Mouse (Mus musculus): ENCODE data around the gene Slc26a11.
A peak's percentile ranks its signal among the peaks of the same experiment; 100 is the strongest.

The Slc26a11 gene

GRCm38 (mm10) chr11:119355443-119356385, at the start of gene Slc26a11, which contains the start of gene Sgsh:
Slc26a11 (plus strand) TSS chr11:119355557.
Sgsh (minus strand) TSS chr11:119355536.
- peak; percentile 66 to 69 for DNase-seq (ENCODE audit: low spot score in 2 of 2)

- no peak for DNase-seq (ENCODE audit: low spot score in 2 of 2)
Measured at GRCm38 (mm10) chr11:119306762-119307657, 48.3 kb upstream of the Slc26a11 start.

GRCm38 (mm10) chr11:119307658-119307867, 47.8 kb upstream of the Slc26a11 start, which contains the start of gene Card14:
Card14 (plus strand) TSS chr11:119307768.
- DNase-seq (ENCODE audit: low spot score in 2 of 2), result no peak

GRCm38 (mm10) chr11:119307916-119308315, 47.4 kb upstream of the Slc26a11 start:
- no peak for DNase-seq (ENCODE audit: low spot score in 2 of 2)

DNA sequence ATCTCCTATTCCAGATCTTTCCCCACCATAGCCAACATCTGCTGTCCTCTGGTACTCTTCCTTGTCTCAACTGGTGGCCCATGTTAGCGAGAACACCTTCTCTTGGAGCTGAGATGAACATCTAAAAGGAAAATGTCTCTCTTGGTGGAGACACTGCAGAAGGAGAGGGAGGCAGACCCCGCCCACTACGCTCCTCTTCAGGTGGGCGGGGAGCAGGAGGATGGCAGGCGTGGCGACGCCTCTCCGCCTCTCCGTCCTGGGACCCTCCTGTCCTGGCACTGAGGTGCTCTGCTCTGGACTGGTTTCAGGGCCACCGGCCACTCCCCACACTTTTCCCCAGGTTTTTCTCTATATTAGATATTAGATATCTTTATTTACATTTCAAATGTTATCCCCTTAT, 44.7 kb upstream of the Slc26a11 start:
- no peak for DNase-seq (ENCODE audit: low spot score in 2 of 2)

DNA sequence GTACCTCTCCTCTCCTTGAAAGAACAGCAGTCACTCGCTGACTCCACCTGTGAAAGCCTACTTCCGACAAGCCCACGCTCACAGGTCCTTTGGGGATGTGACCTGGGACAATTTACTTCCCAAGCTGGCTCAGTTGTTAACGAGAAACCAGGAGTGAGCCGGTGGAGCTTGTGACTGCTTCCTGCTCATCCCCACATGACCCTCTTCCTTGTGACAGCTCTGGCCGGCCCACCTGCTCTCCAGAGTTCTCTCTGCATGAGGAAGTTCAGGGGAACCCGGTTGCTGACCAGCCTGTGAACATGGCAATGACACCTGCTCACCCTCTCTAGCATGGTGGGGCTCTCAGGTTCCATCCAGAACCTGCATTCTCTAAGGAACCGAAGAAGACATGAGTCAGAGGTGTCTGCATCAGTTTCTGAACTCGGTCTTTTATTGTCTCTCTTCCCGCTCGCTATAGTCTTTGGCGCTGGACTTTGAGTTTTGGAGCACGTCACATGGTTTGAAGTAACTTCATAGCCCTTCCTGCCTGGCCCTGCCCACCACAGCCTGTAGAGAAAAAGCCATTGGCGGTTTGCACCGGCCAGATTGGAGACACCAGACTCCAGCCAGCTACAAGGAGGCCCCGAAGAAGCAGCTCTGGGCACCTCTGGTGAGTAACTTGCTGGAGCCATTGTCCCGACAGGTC, 41.0 kb upstream of the Slc26a11 start:
- DNase-seq (ENCODE audit: low spot score in 2 of 2), result no peak

- DNase-seq (ENCODE audit: low spot score in 2 of 2), result no peak
Measured at GRCm38 (mm10) chr11:119316720-119317119, 38.6 kb upstream of the Slc26a11 start.

DNA sequence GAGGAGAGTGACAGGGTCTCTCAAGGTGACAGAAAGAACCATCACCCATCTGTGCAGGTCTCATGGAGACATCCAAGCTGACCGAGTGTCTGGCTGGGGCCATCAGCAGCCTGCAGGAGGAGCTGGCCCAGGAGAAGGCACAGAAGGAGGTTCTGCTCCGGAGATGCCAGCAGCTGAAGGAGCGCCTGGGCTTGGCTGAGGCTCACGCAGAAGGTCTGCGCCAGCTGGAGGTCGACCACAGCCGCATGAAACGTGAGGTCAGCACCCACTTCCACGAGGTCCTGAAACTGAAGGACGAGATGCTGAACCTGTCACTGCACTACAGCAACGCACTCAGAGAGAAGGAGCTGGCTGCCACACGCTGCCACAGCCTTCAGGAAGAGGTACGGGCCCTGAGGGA, 32.8 kb upstream of the Slc26a11 start:
- DNase-seq (ENCODE audit: low spot score in 2 of 2), result no peak

- no peak for DNase-seq (ENCODE audit: low spot score in 2 of 2)
Measured at GRCm38 (mm10) chr11:119325068-119325467, 30.3 kb upstream of the Slc26a11 start.

DNA sequence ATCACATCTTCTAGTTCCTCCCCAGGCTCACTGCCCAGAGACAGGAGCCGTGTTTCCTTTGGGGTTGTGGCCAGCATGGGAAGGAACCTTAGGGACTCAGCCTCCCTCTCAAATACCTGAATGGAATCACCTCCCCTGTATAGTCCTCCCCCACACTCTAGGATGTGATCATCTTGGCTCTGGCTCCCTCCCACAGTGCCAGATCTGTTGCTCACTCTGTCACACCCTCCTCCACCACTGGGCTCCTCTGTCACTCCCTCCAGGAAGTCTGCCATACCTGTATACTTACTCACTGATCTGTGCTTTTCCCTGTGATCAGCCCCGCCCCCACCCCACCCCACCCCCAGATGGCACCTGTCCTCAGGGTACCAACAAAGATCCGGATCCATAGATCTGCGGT, 24.8 kb upstream of the Slc26a11 start:
- no peak for DNase-seq (ENCODE audit: low spot score in 2 of 2)

GRCm38 (mm10) chr11:119331970-119332369, 23.4 kb upstream of the Slc26a11 start:
- no peak for DNase-seq (ENCODE audit: low spot score in 2 of 2)

- no peak for DNase-seq (ENCODE audit: low spot score in 2 of 2)
Measured at GRCm38 (mm10) chr11:119338271-119339059, 16.9 kb upstream of the Slc26a11 start.

DNA sequence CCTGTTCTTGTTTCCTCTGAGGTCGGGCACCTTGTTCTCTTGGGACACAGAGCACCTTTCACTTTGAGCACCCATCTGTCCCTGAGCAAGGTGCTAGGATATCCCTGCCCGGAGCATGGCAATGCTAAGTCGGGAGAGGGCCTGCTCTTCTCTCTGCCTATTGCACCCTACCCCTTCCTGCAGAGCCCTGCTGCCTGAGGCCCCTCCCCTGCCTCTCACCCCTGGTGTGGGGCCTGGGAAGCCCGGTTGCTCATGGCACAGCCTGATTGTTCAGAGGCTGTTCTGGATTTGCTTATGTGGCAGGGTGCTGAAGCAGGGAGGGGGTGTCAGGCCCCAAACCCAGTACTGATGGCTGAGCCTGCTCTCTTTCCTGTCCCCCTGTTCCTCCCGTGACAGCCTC, 16.2 kb upstream of the Slc26a11 start:
- DNase-seq (ENCODE audit: low spot score in 2 of 2), result no peak

DNA sequence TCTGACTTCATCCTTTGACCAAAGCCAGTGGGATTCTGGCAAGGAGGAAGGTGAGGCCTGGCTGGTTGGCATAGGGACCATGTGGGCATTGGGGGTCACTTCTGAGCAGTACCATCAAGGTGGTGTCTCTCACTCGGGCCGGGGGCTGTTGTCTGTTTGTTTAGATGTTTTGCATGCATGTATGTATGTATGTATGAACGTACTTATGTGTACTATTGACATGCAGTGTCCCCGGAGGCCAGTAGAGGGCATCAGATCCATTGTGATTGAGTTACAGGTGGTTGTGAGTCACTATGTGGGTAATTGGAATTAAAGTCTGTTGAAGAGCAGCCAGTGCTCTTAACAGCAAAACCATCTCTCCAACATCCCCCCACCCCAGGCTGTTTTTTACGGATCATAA, 15.7 kb upstream of the Slc26a11 start:
- DNase-seq (ENCODE audit: low spot score in 2 of 2), result peak; percentile 58 to 64

- no peak for DNase-seq (ENCODE audit: low spot score in 2 of 2)
Measured at GRCm38 (mm10) chr11:119344178-119344577, 11.2 kb upstream of the Slc26a11 start.

DNA sequence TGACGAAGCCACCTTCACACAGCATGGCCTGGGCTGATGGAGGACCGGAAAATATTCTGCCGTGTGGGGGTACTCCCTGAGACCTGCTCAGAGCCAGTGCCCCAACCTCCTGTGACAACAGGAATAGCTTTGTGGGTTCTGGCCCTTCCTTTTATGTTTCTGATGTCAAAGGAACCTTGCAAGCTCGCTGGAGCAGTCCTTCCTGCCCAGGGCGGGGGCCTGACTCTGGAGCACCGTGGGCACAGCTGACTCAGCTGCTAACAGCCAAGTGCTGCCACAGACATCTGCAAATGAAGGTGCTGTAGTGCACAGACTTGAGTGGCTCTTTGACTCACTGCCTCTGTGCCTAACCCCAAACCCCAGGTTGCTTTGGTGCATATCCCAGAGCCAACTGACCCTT, 10.5 kb upstream of the Slc26a11 start:
- no peak for DNase-seq (ENCODE audit: low spot score in 2 of 2)

- no peak for DNase-seq (ENCODE audit: low spot score in 2 of 2)
Measured at GRCm38 (mm10) chr11:119347125-119347524, 8.2 kb upstream of the Slc26a11 start.

DNA sequence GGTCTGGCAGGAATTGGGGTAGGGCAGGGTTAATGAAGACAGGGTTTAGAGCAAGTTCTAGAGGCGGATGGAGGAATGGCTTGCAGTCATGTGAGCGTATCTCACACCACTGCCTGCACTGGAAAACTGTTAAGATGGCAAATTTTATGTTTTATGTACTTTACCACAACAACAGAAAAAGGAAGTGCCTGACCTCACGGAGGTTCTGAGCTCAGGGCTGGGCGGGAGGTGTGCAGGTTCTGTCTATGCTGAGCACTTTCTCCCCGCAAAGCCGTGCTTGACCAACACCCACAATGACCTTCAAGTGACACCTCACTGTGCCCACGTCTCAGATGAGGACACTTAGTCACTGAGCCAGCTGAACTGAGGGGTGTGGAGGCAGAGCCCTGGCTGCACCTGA, 3.2 kb upstream of the Slc26a11 start:
- no peak for DNase-seq (ENCODE audit: low spot score in 2 of 2)

GRCm38 (mm10) chr11:119353946-119354345, 1.4 kb upstream of the Slc26a11 start:
- DNase-seq (ENCODE audit: low spot score in 2 of 2), result no peak

DNA sequence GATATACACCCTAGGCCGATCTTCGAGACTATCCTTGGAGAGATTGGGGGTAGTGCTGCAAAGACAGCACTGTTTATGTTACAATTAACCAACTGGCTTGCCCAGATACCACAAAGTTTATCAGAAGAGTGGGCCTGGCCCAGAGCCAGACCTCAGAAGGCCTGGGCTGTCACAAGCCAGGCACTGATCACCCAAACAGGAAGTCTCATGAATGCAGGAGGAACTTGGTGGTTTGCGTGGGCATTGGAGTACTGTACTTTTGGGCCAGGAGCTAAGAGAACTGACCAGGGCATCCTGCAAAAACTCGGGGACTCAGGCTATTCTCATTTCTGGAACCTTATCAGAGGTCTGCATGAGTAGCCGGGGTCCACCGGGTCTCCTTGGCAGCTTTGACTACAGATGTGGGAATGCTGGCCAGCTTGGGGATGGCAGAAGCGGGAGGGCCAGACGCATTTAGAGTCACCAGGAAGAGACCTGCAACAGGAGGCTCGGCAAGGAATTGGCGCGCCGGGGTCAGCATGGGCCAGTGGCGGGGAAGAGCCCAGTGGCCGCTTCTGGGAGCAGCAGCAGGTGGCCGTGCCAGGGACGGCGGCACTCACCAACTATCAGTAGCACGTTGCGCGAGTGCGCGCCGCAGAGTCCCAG, 437 bp upstream of the Slc26a11 start:
- peak in 1 of 2 experiments; percentile 7 for DNase-seq (ENCODE audit: low spot score in 2 of 2)

GRCm38 (mm10) chr11:119359089-119359488, 3.7 kb downstream of the Slc26a11 start:
- DNase-seq (ENCODE audit: low spot score in 2 of 2), result no peak

Measured in right cerebral cortex, postnatal 36 days (tissue).